Mouse (Mus musculus) small intestine, adult 2 months (tissue): ENCODE results near the gene Bmf.

Experiments used
- CTCF ChIP-seq: fragments of 200-500 bp; IDR thresholded peaks from 2 replicates; pipeline ENCODE4 v1.5.1; 2012; ENCODE audit warnings: low read depth, mild to moderate bottlenecking, control low read depth, inconsistent platforms, low read length, moderate library complexity, mixed read lengths; ENCODE audit not compliant: insufficient replicate concordance, insufficient read length; ENCODE audit errors: extremely low read depth
- POLR2A ChIP-seq: fragments of 200-500 bp; IDR thresholded peaks from 2 replicates; pipeline ENCODE4 v1.6.1; 2012; ENCODE audit warnings: low read depth, mild to moderate bottlenecking, control low read depth, inconsistent platforms, low read length, moderate library complexity

DNA sequence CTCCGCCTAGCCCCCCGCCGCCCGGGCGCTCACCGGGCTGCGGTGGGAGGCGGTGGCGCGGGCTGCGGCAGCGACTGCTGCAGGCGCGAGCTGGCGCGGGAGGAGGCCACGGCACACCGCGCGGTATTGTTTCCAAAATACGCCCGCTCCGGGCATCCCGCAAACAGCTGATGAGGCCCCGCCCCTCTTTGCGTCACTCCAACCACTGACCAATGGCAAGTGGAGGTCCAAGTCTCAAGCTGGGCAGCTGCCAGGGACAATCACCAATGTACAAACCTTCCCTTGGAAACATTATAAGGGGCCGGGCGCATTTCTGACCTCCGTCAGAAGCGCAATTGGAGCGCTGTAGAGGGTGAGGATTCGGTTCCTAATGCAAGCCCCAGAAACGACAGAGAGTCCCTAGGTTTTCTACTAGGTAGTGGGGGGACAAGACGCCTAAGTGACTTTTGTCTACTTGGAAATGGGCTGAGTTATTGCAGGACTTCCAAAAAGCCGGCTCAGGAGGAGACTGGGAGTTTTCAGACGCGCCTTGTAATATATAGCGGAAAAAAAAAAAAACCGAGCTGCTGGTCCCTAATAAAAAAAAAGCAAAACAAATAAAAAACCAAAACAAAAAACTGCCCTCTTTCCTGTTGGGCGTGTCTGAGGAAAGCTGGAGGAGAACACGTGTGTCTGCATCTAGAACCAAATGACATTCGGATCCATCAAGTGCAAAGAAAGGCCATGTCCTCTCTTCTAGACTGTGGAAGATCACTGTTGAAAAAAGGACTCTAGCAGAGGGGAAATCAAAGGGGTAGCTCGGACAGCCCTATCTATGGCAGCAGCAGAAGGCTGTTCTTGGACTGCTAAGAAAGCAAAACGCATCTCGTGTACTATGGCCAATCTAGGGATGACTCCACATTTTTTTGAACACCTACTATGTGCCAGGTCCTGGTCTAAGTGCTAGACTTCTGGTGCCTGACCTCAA lies at the start of gene Bmf:
- peak; percentile 63 for TF ChIP-seq POLR2A
- no peak for TF ChIP-seq CTCF
